Mouse (Mus musculus): ENCODE data around the gene H2afy2. TPM values are rescaled to one million over a fixed set of nuclear protein-coding genes. Genes with fewer than 3 reads are reported as not detected.

The H2afy2 gene
- total and polyA plus RNA-seq, 3 experiments = 0.25 TPM; not detected in 2

DNA sequence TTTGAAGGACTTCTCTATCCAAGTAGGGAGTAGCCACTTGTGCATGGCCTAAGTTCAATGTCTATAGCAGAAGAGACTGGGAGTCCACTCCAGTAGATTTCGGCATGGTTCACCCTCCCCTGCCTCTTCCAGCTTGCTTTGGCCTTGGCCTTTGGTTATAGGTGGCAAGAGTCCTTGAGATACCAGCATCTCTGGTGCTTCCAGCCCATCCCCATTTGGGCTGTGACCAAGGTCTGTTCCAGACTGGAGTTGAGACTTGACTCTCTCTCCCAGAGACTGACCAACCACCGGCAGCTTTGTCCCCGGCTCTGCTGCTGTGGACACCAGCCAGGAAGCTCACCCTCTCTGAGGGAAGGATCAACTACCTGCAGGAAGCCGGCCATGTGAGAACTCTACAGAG lies 45.8 kb downstream of the H2afy2 start:
- no peaks in the 10 kb centered on the region for H3K9me3 ChIP-seq (replicated peaks; ENCODE audit: insufficient read depth, low read length)
- H3K4me1 ChIP-seq (ENCODE audit: control insufficient read depth in 1 of 2, insufficient read depth in 2 of 2, low read length in 2 of 2) = no peaks in the 10 kb centered on the region
- H3K36me3 ChIP-seq (ENCODE audit: control insufficient read depth in 1 of 2, insufficient read depth in 2 of 2, low read length in 2 of 2) = no peaks in the 10 kb centered on the region

DNA sequence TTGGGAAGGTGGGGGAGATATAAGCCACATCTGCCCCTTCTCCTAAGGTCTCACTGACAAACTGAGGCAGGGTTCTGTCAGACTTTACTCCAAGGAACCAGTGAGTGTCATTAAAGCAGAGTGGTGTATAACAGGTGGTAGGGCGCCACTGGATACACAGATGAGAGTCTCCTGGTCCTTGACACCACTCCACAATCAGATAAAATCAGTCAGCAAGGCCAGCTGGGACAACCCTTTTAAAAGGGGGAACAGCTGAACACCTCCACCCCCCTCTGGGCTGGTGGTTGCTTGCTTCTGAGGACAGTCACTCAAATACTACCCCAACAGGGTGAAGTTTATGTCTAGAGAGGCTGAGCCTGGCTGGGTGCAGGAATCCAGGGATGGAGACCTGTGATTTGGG lies 46.4 kb downstream of the H2afy2 start:
- Histone ChIP-seq H3K36me3 (ENCODE audit: control insufficient read depth in 1 of 2, insufficient read depth in 2 of 2, low read length in 2 of 2) (no peaks in the 10 kb centered on the region), H3K9ac (ENCODE audit: control insufficient read depth, low read depth, low read length, poor library complexity, severe bottlenecking) (no peak overlapping the region), H3K27ac (ENCODE audit: control insufficient read depth, low read depth, low read length) (no peak overlapping the region), H3K27me3 (ENCODE audit: control insufficient read depth in 1 of 2, insufficient read depth in 2 of 2, low read length in 2 of 2) (no peaks in the 10 kb centered on the region), H3K4me3 (ENCODE audit: control insufficient read depth in 1 of 2, insufficient read depth in 1 of 2, low read depth in 2 of 2, low read length in 2 of 2) (no peak overlapping the region), H3K79me2 (ENCODE audit: control insufficient read depth, insufficient read depth, low read length, poor library complexity) (no peaks in the 10 kb centered on the region), H3K9me3 (replicated peaks; ENCODE audit: insufficient read depth, low read length) (no peaks in the 10 kb centered on the region), H3K4me1 (ENCODE audit: control insufficient read depth in 1 of 2, insufficient read depth in 2 of 2, low read length in 2 of 2) (no peaks in the 10 kb centered on the region)
- DNase-seq (ENCODE audit: low read depth, low spot score) = no peak
- no peak for TF ChIP-seq CHD1 (IDR thresholded peaks at IDR 0.05; ENCODE audit: low read depth, low read length)
- no peak for TF ChIP-seq MXI1 (IDR thresholded peaks at IDR 0.05; ENCODE audit: low read depth, low read length)
- TF ChIP-seq BHLHE40 (IDR thresholded peaks at IDR 0.05; ENCODE audit: borderline replicate concordance, low read depth, low read length) = no peak
- TF ChIP-seq ZNF384 (IDR thresholded peaks at IDR 0.05; ENCODE audit: low read depth, low read length) = no peak

More for the DNA sequence above, 45.8 kb downstream of the H2afy2 start:
- Histone ChIP-seq H3K4me3 (ENCODE audit: control insufficient read depth in 1 of 2, insufficient read depth in 1 of 2, low read depth in 2 of 2, low read length in 2 of 2) (no peak overlapping the region), H3K79me2 (ENCODE audit: control insufficient read depth, insufficient read depth, low read length, poor library complexity) (no peaks in the 10 kb centered on the region), H3K9ac (ENCODE audit: control insufficient read depth, low read depth, low read length, poor library complexity, severe bottlenecking) (no peak overlapping the region), H3K27me3 (ENCODE audit: control insufficient read depth in 1 of 2, insufficient read depth in 2 of 2, low read length in 2 of 2) (no peaks in the 10 kb centered on the region), H3K27ac (ENCODE audit: control insufficient read depth, low read depth, low read length) (no peak overlapping the region)
- DNase-seq (ENCODE audit: low read depth, low spot score) = no peak
- TF ChIP-seq MXI1 (IDR thresholded peaks at IDR 0.05; ENCODE audit: low read depth, low read length) = no peak
- no peak for TF ChIP-seq ETS1 (IDR thresholded peaks at IDR 0.05; ENCODE audit: low read depth, low read length)
- no peak for TF ChIP-seq CHD2 (IDR thresholded peaks at IDR 0.05; ENCODE audit: low read length)
- TF ChIP-seq POLR2AphosphoS5 (IDR thresholded peaks at IDR 0.05; ENCODE audit: borderline replicate concordance, low read depth, low read length) = no peak
- no peak for TF ChIP-seq TAL1 (IDR thresholded peaks at IDR 0.05; ENCODE audit: low read length)
- no peak for TF ChIP-seq GATA1 (IDR thresholded peaks at IDR 0.05; ENCODE audit: low read depth, low read length)
- TF ChIP-seq ELF1 (IDR thresholded peaks at IDR 0.05; ENCODE audit: low read depth, low read length) = no peak
- TF ChIP-seq MAX (IDR thresholded peaks at IDR 0.05; ENCODE audit: low read length) = no peak
- TF ChIP-seq BHLHE40 (IDR thresholded peaks at IDR 0.05; ENCODE audit: borderline replicate concordance, low read depth, low read length) = no peak
- TF ChIP-seq E2F4 (IDR thresholded peaks at IDR 0.05; ENCODE audit: borderline replicate concordance, low read depth, low read length) = no peak
- no peak for TF ChIP-seq MYB (IDR thresholded peaks at IDR 0.05; ENCODE audit: low read depth, low read length)

DNA sequence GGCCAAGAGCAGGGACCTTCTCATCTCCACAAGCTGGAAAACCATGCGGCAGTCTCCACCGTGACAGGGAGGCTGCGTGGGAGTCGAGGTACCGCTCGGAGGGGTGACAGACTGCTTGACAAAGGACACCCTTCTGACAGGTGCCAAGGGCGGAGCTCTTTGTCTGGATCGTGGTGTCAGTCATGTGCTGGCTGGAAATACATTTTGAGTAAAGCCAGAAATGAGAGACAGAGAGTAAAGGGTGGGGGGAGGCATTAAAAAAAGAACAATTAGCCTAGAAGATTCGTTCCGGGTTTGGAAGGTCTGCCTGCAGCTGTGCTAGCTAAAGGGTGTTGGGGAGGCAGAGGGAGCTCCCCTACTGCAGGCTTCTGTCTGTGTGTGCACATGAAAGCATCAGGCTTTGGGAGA lies 47.3 kb downstream of the H2afy2 start:
- Histone ChIP-seq H3K36me3 (ENCODE audit: control insufficient read depth in 1 of 2, insufficient read depth in 2 of 2, low read length in 2 of 2) (no peaks in the 10 kb centered on the region), H3K9me3 (replicated peaks; ENCODE audit: insufficient read depth, low read length) (no peaks in the 10 kb centered on the region), H3K27ac (ENCODE audit: control insufficient read depth, low read depth, low read length) (no peak overlapping the region), H3K9ac (ENCODE audit: control insufficient read depth, low read depth, low read length, poor library complexity, severe bottlenecking) (no peak overlapping the region), H3K4me3 (ENCODE audit: control insufficient read depth in 1 of 2, insufficient read depth in 1 of 2, low read depth in 2 of 2, low read length in 2 of 2) (no peak overlapping the region), H3K27me3 (ENCODE audit: control insufficient read depth in 1 of 2, insufficient read depth in 2 of 2, low read length in 2 of 2) (no peaks in the 10 kb centered on the region), H3K4me1 (ENCODE audit: control insufficient read depth in 1 of 2, insufficient read depth in 2 of 2, low read length in 2 of 2) (no peaks in the 10 kb centered on the region), H3K79me2 (ENCODE audit: control insufficient read depth, insufficient read depth, low read length, poor library complexity) (no peaks in the 10 kb centered on the region)
- DNase-seq (ENCODE audit: low read depth, low spot score) = no peak
- no peak for TF ChIP-seq GATA1 (IDR thresholded peaks at IDR 0.05; ENCODE audit: low read depth, low read length)
- no peak for TF ChIP-seq TCF12 (IDR thresholded peaks at IDR 0.05; ENCODE audit: low read depth, low read length)
- TF ChIP-seq NRF1 (IDR thresholded peaks at IDR 0.05; ENCODE audit: insufficient read depth, low read depth, low read length, poor library complexity, severe bottlenecking) = no peak
- TF ChIP-seq ZNF384 (IDR thresholded peaks at IDR 0.05; ENCODE audit: low read depth, low read length) = no peak
- no peak for TF ChIP-seq ETS1 (IDR thresholded peaks at IDR 0.05; ENCODE audit: low read depth, low read length)
- no peak for TF ChIP-seq POLR2A (IDR thresholded peaks at IDR 0.05; ENCODE audit: control insufficient read depth in 1 of 2, insufficient read depth in 1 of 2, low read depth in 1 of 2, low read length in 2 of 2, poor library complexity in 1 of 2)
- no peak for TF ChIP-seq SIN3A (IDR thresholded peaks at IDR 0.05; ENCODE audit: low read length)
- TF ChIP-seq USF1 (IDR thresholded peaks at IDR 0.05; ENCODE audit: low read depth, low read length) = no peak
- no peak for TF ChIP-seq GABPA (IDR thresholded peaks at IDR 0.05; ENCODE audit: low read depth, low read length)
- no peak for TF ChIP-seq TAL1 (IDR thresholded peaks at IDR 0.05; ENCODE audit: low read length)
- no peak for TF ChIP-seq JUND (IDR thresholded peaks at IDR 0.05; ENCODE audit: low read depth, low read length)
- no peak for TF ChIP-seq CHD2 (IDR thresholded peaks at IDR 0.05; ENCODE audit: low read length)
- TF ChIP-seq CTCF (IDR thresholded peaks at IDR 0.05 in 2 of 3, conservative IDR thresholded peaks at IDR 0.05 in 1 of 3; ENCODE audit: control insufficient read depth in 1 of 3, insufficient read depth in 1 of 3, low read depth in 2 of 3, low read length in 3 of 3, poor library complexity in 1 of 3, severe bottlenecking in 1 of 3) = no peak
- TF ChIP-seq UBTF (IDR thresholded peaks at IDR 0.05; ENCODE audit: borderline replicate concordance, insufficient read depth, low read depth, low read length) = no peak
